8 mouse cellular contexts compared by ENCODE assay signal in genomic region chr11:58167822-58168166, GRCm38 (mm10). TPM values are rescaled to one million over a fixed set of nuclear protein-coding genes. Genes with fewer than 3 reads are reported as not detected.
DNase-seq lines count a peak whose midpoint lies in the region; ATAC-seq and TF ChIP-seq lines count a peak whose summit lies in the region.

No protein-coding gene starts in this region.

- no peak for ATAC-seq in liver, embryonic 13.5 days (ENCODE audit: low read depth)

- no peak for TF ChIP-seq CTCF in gastrocnemius, adult 2 months (IDR thresholded peaks at IDR 0.05)

- H3K9ac ChIP-seq in liver, embryonic 13.5 days = peak overlapping the region; percentile 91

- intact Hi-C loops in gastrocnemius, adult 2 months (cut with DNase I) = loop anchor here (5.0 kb wide), 1 partner anchor 50 kb away; no protein-coding TSS in a partner anchor

- H3K36me3 ChIP-seq in forebrain, embryonic 10.5 days (replicated peaks) = peaks cover 41% of the 10 kb centered on the region
- H3K36me3 ChIP-seq in liver, embryonic 13.5 days = peaks cover 43% of the 10 kb centered on the region

- H3K27me3 ChIP-seq in forebrain, embryonic 10.5 days (ENCODE audit: poor library complexity, severe bottlenecking) = no peaks in the 10 kb centered on the region
- no peaks in the 10 kb centered on the region for H3K27me3 ChIP-seq in liver, embryonic 13.5 days

- H3K4me2 ChIP-seq in liver, embryonic 13.5 days = peak overlapping the region; percentile 85

- peaks cover 26% of the 10 kb centered on the region for H3K4me1 ChIP-seq in forebrain, embryonic 10.5 days
- peaks cover 45% of the 10 kb centered on the region for H3K4me1 ChIP-seq in liver, embryonic 13.5 days (replicated peaks)

- 0% methylated on average over 8 of the region's 8 CpGs for WGBS in forebrain, embryonic 10.5 days
- WGBS in liver, embryonic 13.5 days (ENCODE audit: insufficient replicate concordance) = under 1% methylated on average over 8 of the region's 8 CpGs

- DNase-seq in gastrocnemius, adult 2 months = no peak
- no peak for DNase-seq in gastrocnemius, postnatal 25 days
- DNase-seq in 3T3-L1 (ENCODE audit: low read depth, low spot score) (peak; percentile 52), adipocyte (ENCODE audit: low spot score) (no peak)
- DNase-seq in forebrain, embryonic 10.5 days (ENCODE audit: extremely low spot score, low spot score) = no peak
- DNase-seq in liver, embryonic 13.5 days = no peak
- no peak for DNase-seq in layer of hippocampus, postnatal 25 days (ENCODE audit: extremely low spot score in 1 of 2, low spot score in 1 of 2)
- DNase-seq in cerebellum, adult 8-10 months = no peak

- H3K9me3 ChIP-seq in forebrain, embryonic 10.5 days = peaks cover 9% of the 10 kb centered on the region; the same call in 1 of the 2 replicates
- H3K9me3 ChIP-seq in liver, embryonic 13.5 days (replicated peaks) = no peaks in the 10 kb centered on the region

- peak overlapping the region; percentile 85 for H3K4me3 ChIP-seq in gastrocnemius, adult 2 months
- peak overlapping the region; percentile 83 for H3K4me3 ChIP-seq in forebrain, embryonic 10.5 days
- peak overlapping the region; percentile 96 for H3K4me3 ChIP-seq in liver, embryonic 13.5 days (replicated peaks)

- H3K27ac ChIP-seq in gastrocnemius, adult 2 months = peak overlapping the region; percentile 91
- H3K27ac ChIP-seq in forebrain, embryonic 10.5 days = peak overlapping the region; percentile 90
- H3K27ac ChIP-seq in liver, embryonic 13.5 days = peak overlapping the region; percentile 75

RNA-seq across cellular contexts. Expression of gene Gemin5, which starts 0.5 kb away (rescaled TPM):
- total RNA-seq in gastrocnemius, adult 2 months (2021) = 10 to 100 TPM in 1 of 2 experiments, 1 to 10 TPM in 1; 8.7 to 10.9 TPM
- total RNA-seq in gastrocnemius, postnatal 25 days (2021) = 1 to 10 TPM; 8.1 to 9.3 TPM
- polyA plus RNA-seq in forebrain, embryonic 10.5 days (2016; fragmentation: Nextera tagmentation; extraction: Ambion mirVana) = 38.6 and 39.5 TPM in 2 replicates
- 15.5 and 16.0 TPM in 2 replicates for polyA plus RNA-seq in liver, embryonic 13.5 days (2015; fragmentation: Nextera tagmentation; extraction: Ambion mirVana)
- total RNA-seq in layer of hippocampus, postnatal 25 days (2021) = 10 to 100 TPM; 19.2 to 20.6 TPM

RNA-seq across cellular contexts. Expression of gene Mrpl22, which starts 3.7 kb away (rescaled TPM):
- 10 to 100 TPM; 35.6 to 45.8 TPM for total RNA-seq in gastrocnemius, adult 2 months (2021)
- total RNA-seq in gastrocnemius, postnatal 25 days (2021) = 10 to 100 TPM; 39.0 to 41.5 TPM
- 141 and 146 TPM in 2 replicates for polyA plus RNA-seq in forebrain, embryonic 10.5 days (2016; fragmentation: Nextera tagmentation; extraction: Ambion mirVana)
- 134 and 138 TPM in 2 replicates for polyA plus RNA-seq in liver, embryonic 13.5 days (2015; fragmentation: Nextera tagmentation; extraction: Ambion mirVana)
- total RNA-seq in layer of hippocampus, postnatal 25 days (2021) = 10 to 100 TPM; 28.3 to 34.8 TPM

RNA-seq across cellular contexts. Expression of gene Igtp, which starts 31.6 kb away (rescaled TPM):
- total RNA-seq in gastrocnemius, adult 2 months (2021) = 1 to 10 TPM; 6.5 to 9.7 TPM
- 1 to 10 TPM; 3.6 to 4.3 TPM for total RNA-seq in gastrocnemius, postnatal 25 days (2021)
- 1.2 and 1.7 TPM in 2 replicates for polyA plus RNA-seq in forebrain, embryonic 10.5 days (2016; fragmentation: Nextera tagmentation; extraction: Ambion mirVana)
- polyA plus RNA-seq in liver, embryonic 13.5 days (2015; fragmentation: Nextera tagmentation; extraction: Ambion mirVana) = 6.4 and 7.7 TPM in 2 replicates
- total RNA-seq in layer of hippocampus, postnatal 25 days (2021) = 1 to 10 TPM; 1.2 to 1.5 TPM

RNA-seq across cellular contexts. Expression of gene Irgm2, which starts 31.6 kb away (rescaled TPM):
- total RNA-seq in gastrocnemius, adult 2 months (2021) = 10 to 100 TPM in 1 of 2 experiments, 1 to 10 TPM in 1; 8.7 to 14.6 TPM
- total RNA-seq in gastrocnemius, postnatal 25 days (2021) = 1 to 10 TPM; 6.1 to 9.1 TPM
- 0.20 and 0.26 TPM in 2 replicates for polyA plus RNA-seq in forebrain, embryonic 10.5 days (2016; fragmentation: Nextera tagmentation; extraction: Ambion mirVana)
- polyA plus RNA-seq in liver, embryonic 13.5 days (2015; fragmentation: Nextera tagmentation; extraction: Ambion mirVana) = 2.6 and 3.8 TPM in 2 replicates
- 1 to 10 TPM; 1.3 to 2.1 TPM for total RNA-seq in layer of hippocampus, postnatal 25 days (2021)
